Mouse (Mus musculus): ENCODE data around the gene Nqo1. TPM values are rescaled to one million over a fixed set of nuclear protein-coding genes. Genes with fewer than 3 reads are reported as not detected.

Gene Nqo1
- total and polyA plus RNA-seq, 3 experiments = 0.94 to 23.8 (median 1.9) TPM

DNA sequence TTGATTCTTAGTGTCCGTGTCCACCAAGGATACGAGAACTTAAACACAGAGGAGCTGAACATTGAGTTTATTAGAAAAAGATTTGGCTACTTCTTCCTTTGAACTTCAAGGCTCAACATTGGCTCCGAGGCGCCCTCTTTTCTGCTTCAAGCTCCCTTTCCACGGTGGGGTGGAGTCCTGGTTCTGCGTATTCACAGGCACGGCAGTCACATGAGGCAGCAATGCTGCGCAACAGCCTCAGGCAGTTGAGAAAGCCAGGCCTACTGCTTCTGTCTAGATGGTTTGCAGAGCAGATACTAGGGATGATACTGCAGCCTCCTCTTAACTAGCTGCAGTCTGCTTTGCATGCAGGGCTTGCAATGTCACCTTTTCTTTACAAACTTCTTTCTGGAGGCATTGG is 9.5 kb upstream of the Nqo1 start:
- Histone ChIP-seq H3K4me2 (ENCODE audit: insufficient read depth, low read depth, poor library complexity, severe bottlenecking) (no peak overlapping the region), H3K36me3 (replicated peaks in 1 of 2; ENCODE audit: control insufficient read depth in 1 of 2, insufficient read depth in 1 of 2, low read length in 1 of 2) (peaks cover 71 to 93% of the 10 kb centered on the region in 2 experiments), H3K4me3 (replicated peaks in 1 of 3; ENCODE audit: low read depth in 2 of 3, low read length in 2 of 3, poor library complexity in 1 of 3) (no peak overlapping the region), H3K9me3 (replicated peaks; ENCODE audit: low read length) (no peaks in the 10 kb centered on the region), H3K4me1 (ENCODE audit: control insufficient read depth in 1 of 2, insufficient read depth in 2 of 2) (no peaks in the 10 kb centered on the region), H3K79me2 (replicated peaks; ENCODE audit: control insufficient read depth, extremely low read depth, insufficient read depth, poor library complexity, severe bottlenecking) (no peaks in the 10 kb centered on the region), H3K9ac (ENCODE audit: insufficient read depth, low read depth) (no peak overlapping the region), H3K27me3 (replicated peaks) (no peaks in the 10 kb centered on the region), H3K27ac (ENCODE audit: insufficient read depth, low read depth) (no peak overlapping the region)
- TF ChIP-seq ELF1 (IDR thresholded peaks at IDR 0.05; ENCODE audit: low read depth, low read length) (no peak), SMC3 (IDR thresholded peaks at IDR 0.05; ENCODE audit: low read depth, low read length) (no peak), RCOR1 (conservative IDR thresholded peaks at IDR 0.05; ENCODE audit: low read depth, low read length) (no peak)
- DNase-seq (ENCODE audit: extremely low read depth) = no peak
- dilution Hi-C loops (cut with MboI; ENCODE audit: extremely low pct_ligation_motif_present, extremely low pct_unique_long_range_greater_than_20kb, low sequenced_read_pairs) = no loop called here
- in situ Hi-C loops (cut with MboI; ENCODE audit: low pct_ligation_motif_present, low pct_unique_long_range_greater_than_20kb, low sequenced_read_pairs) = no loop called here

DNA sequence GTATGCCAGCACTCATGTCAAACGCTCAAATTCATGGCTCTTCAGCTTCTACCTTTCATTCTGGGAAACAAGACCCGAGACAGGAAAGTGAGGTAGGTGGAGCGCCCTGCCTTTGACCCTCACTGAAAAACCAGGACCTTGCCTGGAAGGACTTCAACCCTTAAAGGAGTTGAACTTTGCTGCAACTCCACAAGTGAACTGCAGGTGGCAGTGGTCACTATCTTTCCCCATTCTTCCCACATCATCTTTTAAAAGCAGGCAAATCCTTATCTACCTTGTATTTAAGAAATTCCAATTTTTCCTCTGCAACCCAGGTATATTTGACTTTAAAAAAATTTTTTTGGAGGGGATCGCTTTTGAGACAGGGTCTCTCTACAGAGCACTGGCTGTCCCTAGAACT is 8.4 kb upstream of the Nqo1 start:
- Histone ChIP-seq H3K27ac (ENCODE audit: insufficient read depth, low read depth) (no peak overlapping the region), H3K4me1 (ENCODE audit: control insufficient read depth in 1 of 2, insufficient read depth in 2 of 2) (no peaks in the 10 kb centered on the region), H3K9me3 (replicated peaks; ENCODE audit: low read length) (no peaks in the 10 kb centered on the region), H3K27me3 (replicated peaks) (no peaks in the 10 kb centered on the region), H3K4me3 (replicated peaks in 1 of 3; ENCODE audit: low read depth in 2 of 3, low read length in 2 of 3, poor library complexity in 1 of 3) (no peak overlapping the region), H3K9ac (ENCODE audit: insufficient read depth, low read depth) (no peak overlapping the region), H3K79me2 (replicated peaks; ENCODE audit: control insufficient read depth, extremely low read depth, insufficient read depth, poor library complexity, severe bottlenecking) (no peaks in the 10 kb centered on the region), H3K4me2 (ENCODE audit: insufficient read depth, low read depth, poor library complexity, severe bottlenecking) (no peak overlapping the region), H3K36me3 (replicated peaks in 1 of 2; ENCODE audit: control insufficient read depth in 1 of 2, insufficient read depth in 1 of 2, low read length in 1 of 2) (peaks cover 62 to 94% of the 10 kb centered on the region in 2 experiments)
- peak; percentile 33 for DNase-seq (ENCODE audit: extremely low read depth)
- TF ChIP-seq CHD2 (IDR thresholded peaks at IDR 0.05; ENCODE audit: low read length) = no peak
- TF ChIP-seq HCFC1 (IDR thresholded peaks at IDR 0.05; ENCODE audit: low read depth, low read length) = no peak
- no peak for TF ChIP-seq JUND (conservative IDR thresholded peaks at IDR 0.05; ENCODE audit: low read depth, low read length)
- TF ChIP-seq MXI1 (IDR thresholded peaks at IDR 0.05; ENCODE audit: low read depth, low read length) = no peak
- TF ChIP-seq PAX5 (IDR thresholded peaks at IDR 0.05; ENCODE audit: low read length) = no peak
- TF ChIP-seq EP300 (IDR thresholded peaks at IDR 0.05; ENCODE audit: low read length) = no peak
- no peak for TF ChIP-seq UBTF (IDR thresholded peaks at IDR 0.05; ENCODE audit: low read depth, low read length)
- no peak for TF ChIP-seq MAZ (IDR thresholded peaks at IDR 0.05; ENCODE audit: low read depth, low read length)
- no peak for TF ChIP-seq MAFK (IDR thresholded peaks at IDR 0.05; ENCODE audit: insufficient replicate concordance, low read length)
- TF ChIP-seq MEF2A (IDR thresholded peaks at IDR 0.05; ENCODE audit: borderline replicate concordance, low read depth, low read length) = no peak
- no peak for TF ChIP-seq NRF1 (IDR thresholded peaks at IDR 0.05; ENCODE audit: low read depth, low read length)
- TF ChIP-seq ZMIZ1 (IDR thresholded peaks at IDR 0.05; ENCODE audit: low read depth, low read length) = no peak
- no peak for TF ChIP-seq USF1 (IDR thresholded peaks at IDR 0.05; ENCODE audit: low read depth, low read length)
- no peak for TF ChIP-seq MAX (IDR thresholded peaks at IDR 0.05; ENCODE audit: low read length)
- no peak for TF ChIP-seq RCOR1 (conservative IDR thresholded peaks at IDR 0.05; ENCODE audit: low read depth, low read length)
- TF ChIP-seq USF2 (conservative IDR thresholded peaks at IDR 0.05; ENCODE audit: low read depth, low read length) = no peak
- TF ChIP-seq JUN (IDR thresholded peaks at IDR 0.05; ENCODE audit: insufficient read depth, low read depth, low read length) = no peak
- no peak for TF ChIP-seq ELF1 (IDR thresholded peaks at IDR 0.05; ENCODE audit: low read depth, low read length)
- TF ChIP-seq IRF4 (IDR thresholded peaks at IDR 0.05; ENCODE audit: low read depth, low read length) = no peak
- no peak for TF ChIP-seq E2F4 (IDR thresholded peaks at IDR 0.05; ENCODE audit: insufficient replicate concordance, low read depth, low read length)
- no peak for TF ChIP-seq ETS1 (conservative IDR thresholded peaks at IDR 0.05; ENCODE audit: low read depth, low read length)
- TF ChIP-seq TCF12 (IDR thresholded peaks at IDR 0.05; ENCODE audit: low read depth, low read length) = no peak
- TF ChIP-seq SMC3 (IDR thresholded peaks at IDR 0.05; ENCODE audit: low read depth, low read length) = peak; percentile 53
- no peak for TF ChIP-seq ZKSCAN1 (IDR thresholded peaks at IDR 0.05; ENCODE audit: borderline replicate concordance, low read depth, low read length)
- no peak for TF ChIP-seq ZC3H11A (IDR thresholded peaks at IDR 0.05; ENCODE audit: low read depth, low read length)
- TF ChIP-seq CHD1 (IDR thresholded peaks at IDR 0.05; ENCODE audit: low read depth, low read length) = no peak
- no peak for TF ChIP-seq KAT2A (IDR thresholded peaks at IDR 0.05; ENCODE audit: insufficient replicate concordance, low read length)
- TF ChIP-seq POLR2AphosphoS2 (IDR thresholded peaks at IDR 0.05; ENCODE audit: low read depth, low read length) = 0 out of 2 replicates have a peak, but pooled peaks have one; percentile 49
- TF ChIP-seq TBP (conservative IDR thresholded peaks at IDR 0.05; ENCODE audit: low read depth, low read length) = no peak
- TF ChIP-seq RAD21 (IDR thresholded peaks at IDR 0.05; ENCODE audit: low read depth, low read length) = peak; percentile 48
- TF ChIP-seq CTCF (conservative IDR thresholded peaks at IDR 0.05 in 1 of 2, IDR thresholded peaks at IDR 0.05 in 1 of 2; ENCODE audit: low read depth in 2 of 2, low read length in 2 of 2) = peak; percentile 56 to 72
- no peak for TF ChIP-seq MYC (IDR thresholded peaks at IDR 0.05; ENCODE audit: low read depth, low read length)
- in situ Hi-C loops (cut with MboI; ENCODE audit: low pct_ligation_motif_present, low pct_unique_long_range_greater_than_20kb, low sequenced_read_pairs) = no loop called here
- dilution Hi-C loops (cut with MboI; ENCODE audit: extremely low pct_ligation_motif_present, extremely low pct_unique_long_range_greater_than_20kb, low sequenced_read_pairs) = no loop called here

All from CH12.LX (cell line).